ENCODE assay signal across 24 mouse cellular contexts in genomic region chrX:139778886-139779285, GRCm38 (mm10). TPM values are rescaled to one million over a fixed set of nuclear protein-coding genes. Genes with fewer than 3 reads are reported as not detected.
"Had no signal": no experiment of that assay in that cellular context is flagged by ENCODE, and none has a peak within 500 bp of the region (broad histone marks: within the 10 kb centered on the region; RNA-seq: fewer than 3 reads in every experiment).

No protein-coding gene starts in this region.

- H3K4me3 ChIP-seq: neural tube, embryonic 13.5 days; neural tube, embryonic 15.5 days; stomach, embryonic 15.5 days had no signal

- H3K4me1 ChIP-seq: neural tube, embryonic 15.5 days; stomach, embryonic 15.5 days had no signal

- H3K27ac ChIP-seq: neural tube, embryonic 13.5 days; neural tube, embryonic 15.5 days; stomach, embryonic 15.5 days; stomach, postnatal 0 days had no signal

- H3K27me3 ChIP-seq: stomach, embryonic 15.5 days had no signal

- H3K36me3 ChIP-seq: neural tube, embryonic 13.5 days; neural tube, embryonic 15.5 days; stomach, embryonic 15.5 days had no signal

- DNase-seq: retina, postnatal 1 day; right cerebral cortex, adult 18-20 months; right cerebral cortex, postnatal 14 days; right cerebral cortex, postnatal 25 days; right cerebral cortex, postnatal 4 days; spleen, adult 18-20 months; thymus, adult 18-20 months; thymus, adult 2 months; thymus, postnatal 14 days; thymus, postnatal 25 days; thymus, postnatal 36 days; thymus, postnatal 4 days had no signal

- H3K4me2 ChIP-seq: neural tube, embryonic 13.5 days; neural tube, embryonic 15.5 days; stomach, embryonic 15.5 days had no signal

- H3K9ac ChIP-seq: neural tube, embryonic 13.5 days; neural tube, embryonic 15.5 days; stomach, embryonic 15.5 days had no signal

- H3K9me3 ChIP-seq: neural tube, embryonic 13.5 days; neural tube, embryonic 15.5 days; stomach, embryonic 15.5 days had no signal

RNA-seq across cellular contexts. Expression of gene Ripply1, which starts 3.3 kb away (rescaled TPM):
- total RNA-seq: neutrophil, adult 5-6 weeks had no signal
- polyA plus RNA-seq: neural tube, embryonic 13.5 days; neural tube, embryonic 14.5 days; small intestine, adult 2 months; spleen, adult 2 months; stomach, embryonic 14.5 days; stomach, embryonic 15.5 days; stomach, postnatal 0 days; testis, adult 2 months; thymus, postnatal 0 days; urinary bladder, adult 2 months had no signal

RNA-seq across cellular contexts. Expression of gene Cldn2, which starts 21.7 kb away (rescaled TPM):
- total RNA-seq: neutrophil, adult 5-6 weeks had no signal
- polyA plus RNA-seq: neural tube, embryonic 14.5 days had no signal
